Mouse (Mus musculus) heart, postnatal 36 days (tissue): ENCODE measurements around the gene Ndufaf7. TPM values are rescaled to one million over a fixed set of nuclear protein-coding genes. Genes with fewer than 3 reads are reported as not detected.

Source experiments
- DNase-seq, 2 experiments: peaks; one replicate each; pipeline ENCODE4 v3.0.0; 2021 to 2022
- intact Hi-C: fragments of 180-260 bp; cut with DNase I; formaldehyde crosslinking; loops from one replicate; pipeline ENCODE4 v1.15.1; 2025
- total RNA-seq, 2 experiments: library from RNA; stranded (reverse); gene quantifications; 2 replicates each; pipeline ENCODE4 v1.2.3; 2021

The Ndufaf7 gene
- total RNA-seq, 2 experiments from 2014 or later: 47.9 to 58.1 TPM

DNA sequence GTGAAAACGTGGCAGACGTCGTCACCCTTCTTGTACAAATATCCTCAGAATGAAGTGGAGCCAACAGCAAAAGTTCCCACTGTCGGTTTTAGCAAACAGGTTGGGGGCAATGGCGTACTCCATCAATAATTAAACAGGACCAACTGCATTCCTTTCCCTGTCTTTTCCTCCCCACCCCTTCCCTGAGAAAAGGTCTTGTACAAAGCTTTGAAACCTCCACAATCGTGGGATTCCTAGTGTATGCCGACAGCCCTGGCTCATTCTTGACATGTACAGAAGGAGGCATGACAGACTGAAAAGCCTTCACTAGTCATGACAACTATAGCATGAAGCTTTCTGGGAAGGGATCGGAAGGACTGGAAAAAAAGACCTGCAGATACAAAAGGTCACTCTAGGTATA, 16.3 kb downstream of the Ndufaf7 start:
- no peak for DNase-seq
- intact Hi-C loops: no loop called here

DNA sequence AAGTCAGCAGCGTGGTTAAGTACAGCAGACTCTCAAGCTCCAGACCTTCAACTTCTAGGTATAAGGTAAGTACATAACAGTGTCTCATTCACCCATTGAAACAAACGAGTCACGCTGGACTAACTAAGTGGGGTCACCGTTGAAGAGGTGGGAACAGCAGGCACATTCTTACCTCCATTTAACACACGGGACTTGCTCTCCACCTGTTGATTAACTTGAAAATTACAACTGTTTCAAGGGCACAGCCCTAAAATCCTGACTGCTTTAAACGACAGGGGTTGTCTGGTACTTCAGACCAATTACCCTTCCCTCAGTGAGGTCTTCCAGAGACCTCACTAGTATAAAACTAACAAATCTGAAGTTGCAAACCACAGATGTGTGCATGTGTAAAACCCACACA, 22.5 kb downstream of the Ndufaf7 start:
- intact Hi-C loops: no loop called here
- no peak for DNase-seq

DNA sequence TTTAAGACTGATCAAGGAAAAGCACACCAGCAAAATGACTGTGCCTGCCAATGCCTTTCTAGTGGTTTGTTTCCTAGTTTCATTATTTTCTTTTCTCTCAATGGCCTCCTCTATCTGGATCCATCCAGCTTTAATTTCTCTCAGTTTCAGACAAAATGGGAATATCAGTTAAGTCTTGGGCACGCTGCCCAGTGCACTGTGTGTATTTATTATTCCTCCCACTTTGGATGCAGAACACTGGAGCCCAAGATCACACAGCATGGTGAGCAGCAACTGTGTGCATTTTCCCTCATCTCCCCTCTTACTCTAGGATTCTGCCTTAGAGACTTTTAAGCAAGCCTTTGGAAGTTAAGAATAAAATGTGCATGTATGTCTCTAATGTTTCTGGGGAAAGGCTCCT, 27.5 kb downstream of the Ndufaf7 start:
- intact Hi-C loops: no loop called here
- DNase-seq: no peak

DNA sequence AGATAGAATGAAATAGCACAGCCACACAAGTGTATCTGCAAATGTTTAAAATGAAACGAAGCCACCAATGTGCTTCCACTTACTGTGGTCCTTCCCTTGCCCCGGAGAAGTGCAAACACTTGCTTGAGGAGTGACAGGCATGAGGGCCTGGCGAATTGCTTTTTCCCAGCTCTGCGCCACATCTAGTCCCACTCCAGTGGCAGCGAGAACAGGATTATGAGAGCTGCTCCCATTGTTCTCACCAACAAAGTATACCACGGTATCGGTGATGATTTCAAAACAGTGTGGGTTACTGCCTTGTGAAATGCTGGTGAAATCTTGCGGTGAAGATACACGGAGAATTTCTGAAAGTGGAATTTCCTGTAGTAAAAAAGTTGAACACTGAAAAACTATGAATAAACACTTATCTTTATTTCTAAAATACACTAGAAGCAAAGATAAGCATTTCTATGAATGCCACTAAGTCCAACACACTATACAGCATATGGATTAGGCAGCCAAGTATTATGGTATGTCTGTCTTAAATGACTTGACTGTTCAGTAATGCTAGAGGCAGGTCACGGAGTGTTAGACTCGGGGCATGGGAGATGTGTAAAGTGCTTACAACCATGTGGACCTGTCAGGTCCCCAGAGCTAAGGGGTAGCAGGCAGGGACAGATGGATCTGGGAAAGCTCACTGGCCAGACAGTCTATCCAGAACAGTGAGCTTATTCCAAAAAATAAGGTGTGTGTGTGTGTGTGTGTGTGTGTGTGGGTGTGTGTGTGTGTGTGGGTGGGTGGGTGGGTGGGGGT, 29.4 kb downstream of the Ndufaf7 start:
- intact Hi-C loops: no loop called here
- DNase-seq: no peak

DNA sequence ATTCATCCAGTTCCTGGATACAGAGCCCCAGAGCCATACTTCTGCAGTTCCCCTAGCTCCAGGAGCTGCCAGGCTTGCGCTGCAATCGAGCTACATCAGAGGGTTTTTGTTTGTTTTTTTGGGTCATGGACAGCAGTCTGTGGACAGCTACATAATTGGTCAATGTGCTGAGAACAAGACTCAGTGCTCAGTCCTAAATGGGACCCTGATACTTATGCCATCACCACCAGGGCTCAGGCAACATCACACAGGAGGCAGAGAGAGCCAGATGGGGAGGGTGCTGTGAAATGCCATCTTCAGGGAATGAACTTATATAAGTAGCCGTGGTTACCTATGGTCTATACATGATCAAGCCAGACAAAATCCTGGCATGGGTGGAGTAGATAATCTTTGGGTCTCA, 31.6 kb downstream of the Ndufaf7 start:
- intact Hi-C loops: no loop called here
- no peak for DNase-seq

DNA sequence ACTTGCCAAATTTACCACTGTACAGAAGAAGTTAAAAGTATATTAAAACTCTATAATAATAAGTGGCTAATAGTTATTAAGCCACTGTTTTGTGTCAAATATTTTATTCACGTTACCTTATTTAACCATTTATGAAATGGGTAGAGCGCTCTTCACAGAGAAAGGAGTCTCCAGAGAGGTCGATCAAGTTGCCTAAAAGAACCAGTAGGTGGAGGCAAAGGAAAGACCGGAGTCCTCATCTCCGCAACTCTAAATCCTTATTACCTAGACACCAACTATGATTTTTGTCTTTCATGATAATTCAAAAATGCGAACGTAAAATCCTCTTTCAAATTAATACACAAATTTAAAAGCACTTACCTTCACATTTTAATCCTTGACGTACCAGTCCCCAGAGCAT, 46.2 kb downstream of the Ndufaf7 start:
- no peak for DNase-seq

DNA sequence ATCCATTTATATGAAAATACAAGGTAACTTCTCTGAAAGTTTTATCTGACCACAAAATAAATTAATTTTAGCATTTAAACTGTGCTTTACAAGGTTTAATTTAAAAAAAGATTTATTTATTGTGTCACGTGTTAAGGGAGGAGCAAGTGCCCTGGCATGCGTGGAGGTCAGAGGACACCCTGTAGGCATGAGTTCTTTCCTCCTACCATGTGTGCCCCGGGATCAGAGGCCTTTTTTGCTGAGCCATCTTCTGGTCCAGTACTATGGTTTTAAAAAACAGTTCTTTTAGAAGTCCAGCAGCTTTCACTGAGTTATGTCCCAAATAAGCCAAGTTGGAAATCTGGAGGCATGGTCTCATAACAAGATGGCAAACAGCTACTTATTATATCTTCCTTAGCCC, 46.8 kb downstream of the Ndufaf7 start:
- no peak for DNase-seq
- intact Hi-C loops: loop anchor here (5.0 kb wide), 1 partner anchor 594 kb away; no protein-coding TSS in a partner anchor

More for the DNA sequence above, 46.2 kb downstream of the Ndufaf7 start:
- intact Hi-C loops: loop anchor here (5.0 kb wide), 1 partner anchor 594 kb away; no protein-coding TSS in a partner anchor

DNA sequence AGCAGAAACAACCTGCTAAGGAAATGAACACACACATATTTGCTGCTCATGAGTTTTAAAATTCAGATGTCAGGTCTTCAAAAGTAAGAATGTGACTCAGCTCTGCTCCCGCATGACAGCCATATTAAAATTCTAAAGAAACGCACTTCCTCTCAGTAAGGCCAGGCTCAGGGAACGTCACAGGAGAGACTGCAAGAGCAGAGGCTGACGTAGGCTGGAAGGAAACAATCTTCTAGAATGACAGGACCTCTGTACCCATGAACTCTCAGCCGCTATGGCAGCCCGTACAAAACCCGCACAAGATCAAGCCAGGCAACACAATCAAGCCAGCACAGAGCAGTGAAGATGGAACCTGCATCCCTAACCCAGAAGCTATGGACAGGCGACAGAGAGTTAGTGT, 52.1 kb downstream of the Ndufaf7 start:
- no peak for DNase-seq
- intact Hi-C loops: no loop called here

DNA sequence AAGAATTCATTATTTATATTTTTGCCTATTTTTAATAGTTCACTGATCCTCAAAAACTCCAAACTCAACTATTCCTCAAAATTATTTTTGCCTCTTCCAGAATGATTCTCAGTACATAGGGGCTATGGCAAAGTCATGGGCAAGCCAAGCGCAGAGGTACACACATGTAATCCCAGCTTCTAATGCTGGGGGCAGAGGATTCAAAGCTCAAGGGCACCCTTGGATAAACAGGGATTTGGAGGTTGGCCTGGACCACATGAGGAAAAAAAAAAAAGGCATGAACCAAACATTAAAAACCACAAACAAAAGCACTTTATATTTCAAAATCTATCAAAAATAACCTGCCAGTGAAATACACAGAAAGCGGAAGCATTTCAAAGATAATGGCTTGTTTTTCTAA, 54.6 kb downstream of the Ndufaf7 start:
- no peak for DNase-seq
- intact Hi-C loops: no loop called here

DNA sequence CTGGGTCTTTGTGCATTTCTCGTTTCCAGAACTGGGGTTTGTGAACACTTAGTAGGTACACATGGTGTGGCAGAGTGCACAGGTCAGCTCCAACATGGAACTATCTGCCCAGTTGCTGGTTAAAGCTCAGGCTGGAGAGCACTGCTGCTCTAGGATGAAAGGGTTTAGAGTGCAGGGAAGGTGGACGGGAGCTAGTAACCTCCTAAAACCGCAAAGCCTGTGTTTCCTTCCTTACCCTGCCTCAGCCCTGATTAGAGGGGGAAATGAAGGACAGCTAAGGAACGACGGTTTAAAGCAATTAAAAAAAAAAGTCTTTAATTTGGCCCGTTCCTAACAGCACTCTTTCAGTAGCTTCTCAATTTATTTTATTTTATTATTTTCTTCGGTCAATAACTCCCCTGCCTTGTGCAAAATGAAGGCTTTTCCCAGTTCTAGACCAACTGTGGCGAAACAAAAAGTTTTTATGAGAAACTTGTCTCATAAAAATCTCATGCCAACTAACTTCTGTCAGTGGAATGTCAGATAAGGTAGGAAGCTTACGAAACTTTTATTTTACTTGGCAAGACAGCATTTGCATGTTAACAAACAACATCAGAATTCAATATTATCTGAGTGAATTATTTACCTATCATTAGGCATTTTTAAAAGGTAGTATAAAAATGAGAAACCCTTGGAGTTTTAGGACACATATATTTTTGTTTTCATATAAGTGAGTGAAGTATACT, 55.5 kb downstream of the Ndufaf7 start:
- intact Hi-C loops: loop anchor here (2.0 kb wide), 1 partner anchor 28 kb away; the partner anchor contains the start of gene Prkd3
- no peak for DNase-seq

DNA sequence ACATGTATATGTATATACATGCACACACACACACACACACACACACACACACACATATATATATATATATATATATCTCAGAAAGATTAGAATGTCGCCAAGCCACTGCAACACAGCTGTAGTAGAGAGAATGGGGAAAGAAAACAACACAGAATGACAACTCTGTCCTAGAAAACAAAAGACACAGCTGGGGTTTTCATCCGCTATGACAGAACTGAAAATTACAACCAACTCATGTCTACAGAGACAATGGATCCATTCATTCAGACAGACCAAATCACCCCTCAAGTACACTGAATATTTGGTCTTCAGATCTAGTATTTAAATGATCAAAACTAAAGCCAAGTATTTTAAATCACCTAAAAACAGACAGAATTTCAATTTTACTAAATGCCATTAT, 56.7 kb downstream of the Ndufaf7 start:
- intact Hi-C loops: loop anchor here (2.0 kb wide), 1 partner anchor 27 kb away; the partner anchor contains the start of gene Prkd3
- DNase-seq: no peak

DNA sequence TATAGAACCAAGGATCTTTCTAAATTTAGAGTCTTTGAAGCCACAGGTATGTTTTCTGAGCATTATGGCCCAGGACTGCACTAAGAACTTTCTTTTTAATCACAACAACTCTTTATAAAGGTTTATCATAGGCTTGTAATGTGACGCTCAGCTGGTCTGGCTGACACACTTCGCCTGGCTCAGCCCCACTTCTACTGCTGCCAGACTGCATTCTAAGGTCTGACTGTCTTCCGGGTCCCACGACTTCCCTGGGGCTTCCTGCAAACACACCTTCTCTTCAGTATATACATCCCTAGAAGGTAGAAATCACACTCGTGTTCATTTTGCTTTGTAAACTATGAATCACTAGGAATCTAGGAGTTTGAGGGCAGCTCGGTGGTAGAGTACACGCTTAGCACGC, 57.4 kb downstream of the Ndufaf7 start:
- DNase-seq: peak in 1 of 2 experiments; percentile 21
- intact Hi-C loops: no loop called here

DNA sequence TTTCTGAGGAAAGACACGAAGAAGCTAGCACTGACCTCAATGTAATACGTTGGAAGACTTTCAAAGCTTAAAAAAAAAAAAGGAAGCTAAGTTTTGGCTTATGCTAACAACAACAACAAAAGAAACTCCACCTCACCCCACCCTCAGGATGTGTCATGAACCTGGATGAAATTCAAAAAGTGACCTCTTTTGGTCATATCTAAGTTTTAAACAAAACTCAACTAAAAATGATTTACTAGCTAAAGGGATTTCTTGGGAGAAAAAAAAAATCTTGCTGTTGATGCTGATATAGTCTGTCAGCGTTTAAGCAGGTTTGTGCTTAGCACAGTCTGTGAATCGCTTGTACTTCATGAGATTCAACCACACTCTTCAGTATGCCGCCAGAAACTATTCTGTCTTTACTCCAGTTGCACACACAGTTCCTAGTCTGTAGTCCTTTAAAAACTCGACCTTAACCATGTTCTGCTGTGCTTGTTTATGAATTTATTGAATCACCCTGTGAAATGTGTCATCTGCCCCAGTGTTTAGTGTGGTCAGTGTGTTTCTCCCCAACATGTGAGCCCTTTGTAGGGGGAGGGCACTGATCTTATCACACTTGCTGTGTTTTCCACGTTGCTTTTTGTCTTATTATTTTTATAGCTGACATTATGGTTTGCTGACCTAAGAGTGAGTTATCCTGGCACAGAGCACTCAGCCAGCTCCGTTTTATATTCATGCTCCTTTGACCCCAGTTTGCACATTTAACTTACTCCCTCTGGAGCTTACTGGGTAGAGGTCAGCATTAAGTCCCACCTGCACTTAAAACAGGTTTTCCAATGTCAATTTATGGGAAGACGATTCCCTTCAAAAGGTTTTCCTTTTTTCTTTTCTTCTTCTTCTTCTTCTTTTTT, 58.2 kb downstream of the Ndufaf7 start:
- peak in 1 of 2 experiments; percentile 15 for DNase-seq
- intact Hi-C loops: no loop called here

Other genes with a start within 250 kb of the Ndufaf7 start
- gene Strn, start 199.9 kb upstream of the Ndufaf7 start, total RNA-seq: 10 to 100 TPM; 22.1 to 27.9 TPM
- 10 to 100 TPM; 42.5 to 44.8 TPM for gene Heatr5b, start 101.8 kb upstream of the Ndufaf7 start, total RNA-seq
- 10 to 100 TPM; 28.4 to 28.5 TPM for gene Gpatch11, start 101.6 kb upstream of the Ndufaf7 start, total RNA-seq
- gene Eif2ak2, start 54.6 kb upstream of the Ndufaf7 start, total RNA-seq: 10 to 100 TPM; 10.2 to 10.7 TPM
- gene Sult6b1, start 30.1 kb upstream of the Ndufaf7 start, total RNA-seq: not detected
- 10 to 100 TPM; 55.3 to 59.9 TPM for gene Cebpzos, start 20.6 kb upstream of the Ndufaf7 start, total RNA-seq
- gene Cebpz, start 70 bp upstream of the Ndufaf7 start, total RNA-seq: 10 to 100 TPM; 20.7 to 25.2 TPM
- 10 to 100 TPM; 17.9 to 18.3 TPM for gene Prkd3, start 83.7 kb downstream of the Ndufaf7 start, total RNA-seq
- gene Qpct, start 114.8 kb downstream of the Ndufaf7 start, total RNA-seq: 1 to 10 TPM; 5.7 to 6.7 TPM